ENCODE assay signal across 9 mouse cellular contexts in the genomic region with DNA sequence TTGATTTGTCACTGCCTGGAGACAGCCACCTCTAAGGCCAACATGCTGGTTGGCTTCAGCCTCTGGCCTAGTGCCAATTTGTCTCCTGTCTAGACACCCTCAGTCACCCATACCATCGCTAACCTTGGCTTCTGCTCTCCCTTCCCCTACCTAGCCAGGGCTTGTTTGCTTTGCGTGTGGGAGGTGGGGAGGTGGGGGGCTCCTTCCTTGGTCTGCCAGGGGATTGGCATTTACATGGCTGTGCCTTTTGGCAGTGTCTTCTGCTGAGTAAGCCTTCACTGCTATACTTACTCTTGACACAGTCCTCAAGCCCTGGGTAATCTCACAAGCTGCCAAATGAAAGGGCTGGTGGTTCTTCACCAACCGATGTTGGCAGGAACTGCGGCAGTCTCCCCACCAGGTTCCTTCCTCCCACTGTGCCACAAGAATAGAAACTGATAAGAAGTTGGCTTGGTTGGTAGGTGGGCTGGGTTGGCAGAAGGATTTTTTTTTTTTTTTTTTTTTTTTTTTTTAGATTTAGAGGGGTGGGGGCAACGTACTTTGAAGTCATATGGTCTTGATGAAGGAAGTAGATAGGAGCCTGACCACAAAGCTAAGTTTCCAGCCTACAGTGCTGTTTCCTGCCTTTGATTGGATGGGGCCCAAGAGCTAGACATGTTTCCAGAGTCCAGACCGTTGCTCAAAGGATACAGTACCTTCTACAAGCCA. TPM values are rescaled to one million over a fixed set of nuclear protein-coding genes. Genes with fewer than 3 reads are reported as not detected.
DNase-seq lines count a peak whose midpoint lies in the region; ATAC-seq lines count a peak whose summit lies in the region.
"Had no signal": no experiment of that assay in that cellular context is flagged by ENCODE, and none has a peak within 500 bp of the region (broad histone marks: within the 10 kb centered on the region; RNA-seq: fewer than 3 reads in every experiment).

No protein-coding gene starts in this region.

- H3K4me1 ChIP-seq in lung, embryonic 16.5 days (replicated peaks; ENCODE audit: control insufficient read depth, insufficient read depth, low read length): peaks cover 22% of the 10 kb centered on the region
- H3K4me1 ChIP-seq in hindbrain, embryonic 14.5 days (replicated peaks; ENCODE audit: control insufficient read depth, insufficient read depth, low read length): peaks cover 5% of the 10 kb centered on the region; the same call in 1 of the 2 replicates

- no peak overlapping the region for H3K4me3 ChIP-seq in lung, embryonic 16.5 days (ENCODE audit: low read length)
- no peak overlapping the region for H3K4me3 ChIP-seq in hindbrain, embryonic 14.5 days (replicated peaks; ENCODE audit: low read length)
- H3K4me3 ChIP-seq: erythroblast, embryonic 14.5 days had no signal

- ATAC-seq in CD4-positive, CD25-positive, alpha-beta regulatory T cell, adult 4 months: peak; percentile 97
- peak; percentile 64 for ATAC-seq in lung, embryonic 16.5 days (ENCODE audit: low read depth)
- no peak for ATAC-seq in hindbrain, embryonic 14.5 days (ENCODE audit: low FRiP score)

- no peaks in the 10 kb centered on the region for H3K36me3 ChIP-seq in lung, embryonic 16.5 days (ENCODE audit: control insufficient read depth, insufficient read depth, low read length)
- H3K36me3 ChIP-seq in hindbrain, embryonic 14.5 days (replicated peaks; ENCODE audit: control insufficient read depth, insufficient read depth): no peaks in the 10 kb centered on the region

- H3K27ac ChIP-seq in lung, embryonic 16.5 days (ENCODE audit: low read length): peak overlapping the region; percentile 37; the same call in 1 of the 2 replicates
- H3K27ac ChIP-seq in hindbrain, embryonic 14.5 days: no peak overlapping the region

- DNase-seq in 3134 (ENCODE audit: extremely low read depth, insufficient read length, low spot score): peak; percentile 78
- peak; percentile 90 for DNase-seq in cerebellum, adult 9-10 months
- peak; percentile 83 to 84 for DNase-seq in heart, adult 9 months (ENCODE audit: low spot score in 2 of 2)
- DNase-seq in kidney, postnatal 4 days: peak; percentile 49 to 59
- peak; percentile 93 for DNase-seq in telencephalon, adult 2 months (ENCODE audit: low read depth, low spot score)
- no peak for DNase-seq in hindbrain, embryonic 14.5 days (ENCODE audit: low spot score)

- WGBS in lung, embryonic 16.5 days: 41% methylated on average over 6 of the region's 6 CpGs
- 75% methylated on average over 6 of the region's 6 CpGs for WGBS in hindbrain, embryonic 14.5 days

- no peaks in the 10 kb centered on the region for H3K27me3 ChIP-seq in lung, embryonic 16.5 days (ENCODE audit: control insufficient read depth, insufficient read depth, low read depth, low read length)
- H3K27me3 ChIP-seq in hindbrain, embryonic 14.5 days (ENCODE audit: control insufficient read depth, insufficient read depth, low read length): no peaks in the 10 kb centered on the region

- no peak overlapping the region for H3K9ac ChIP-seq in lung, embryonic 16.5 days (ENCODE audit: low read length)
- no peak overlapping the region for H3K9ac ChIP-seq in hindbrain, embryonic 14.5 days

- no peak overlapping the region for H3K4me2 ChIP-seq in lung, embryonic 16.5 days (ENCODE audit: low read depth, low read length)
- no peak overlapping the region for H3K4me2 ChIP-seq in hindbrain, embryonic 14.5 days (replicated peaks)

- no peaks in the 10 kb centered on the region for H3K9me3 ChIP-seq in lung, embryonic 16.5 days (ENCODE audit: control insufficient read depth, low read length)
- no peaks in the 10 kb centered on the region for H3K9me3 ChIP-seq in hindbrain, embryonic 14.5 days (ENCODE audit: control insufficient read depth, low read length)

RNA-seq across cellular contexts. Expression of gene St3gal2, which starts 19.3 kb away (rescaled TPM):
- polyA plus RNA-seq in CD4-positive, CD25-positive, alpha-beta regulatory T cell, adult 4 months (2017; shearing (Covaris generic)): 10 to 100 TPM in 1 of 2 experiments, 1 to 10 TPM in 1; 7.5 to 12.4 TPM
- polyA plus RNA-seq in lung, embryonic 16.5 days (2015; fragmentation: Nextera tagmentation; extraction: Ambion mirVana): 17.6 and 19.5 TPM in 2 replicates
- 17.6 and 18.3 TPM in 2 replicates for polyA plus RNA-seq in hindbrain, embryonic 14.5 days (2014; fragmentation: Nextera tagmentation; extraction: Ambion mirVana)

RNA-seq across cellular contexts. Expression of gene Fuk, which starts 36.7 kb away (rescaled TPM):
- 1 to 10 TPM; 1.3 to 2.4 TPM for polyA plus RNA-seq in CD4-positive, CD25-positive, alpha-beta regulatory T cell, adult 4 months (2017; shearing (Covaris generic))
- 9.8 and 10.6 TPM in 2 replicates for polyA plus RNA-seq in lung, embryonic 16.5 days (2015; fragmentation: Nextera tagmentation; extraction: Ambion mirVana)
- polyA plus RNA-seq in hindbrain, embryonic 14.5 days (2014; fragmentation: Nextera tagmentation; extraction: Ambion mirVana): 5.0 and 5.8 TPM in 2 replicates

RNA-seq across cellular contexts. Expression of gene Ddx19a, which starts 58.6 kb away (rescaled TPM):
- 10 to 100 TPM; 13.8 to 13.9 TPM for polyA plus RNA-seq in CD4-positive, CD25-positive, alpha-beta regulatory T cell, adult 4 months (2017; shearing (Covaris generic))
- polyA plus RNA-seq in lung, embryonic 16.5 days (2015; fragmentation: Nextera tagmentation; extraction: Ambion mirVana): 12.9 and 13.5 TPM in 2 replicates
- 13.0 and 13.3 TPM in 2 replicates for polyA plus RNA-seq in hindbrain, embryonic 14.5 days (2014; fragmentation: Nextera tagmentation; extraction: Ambion mirVana)
